Mouse (Mus musculus): ENCODE measurements around the gene Gm28043. TPM values are rescaled to one million over a fixed set of nuclear protein-coding genes. Genes with fewer than 3 reads are reported as not detected.

Gene Gm28043
- polyA plus RNA-seq, 1 experiment from 2014 or later, result 2.3 TPM

DNA sequence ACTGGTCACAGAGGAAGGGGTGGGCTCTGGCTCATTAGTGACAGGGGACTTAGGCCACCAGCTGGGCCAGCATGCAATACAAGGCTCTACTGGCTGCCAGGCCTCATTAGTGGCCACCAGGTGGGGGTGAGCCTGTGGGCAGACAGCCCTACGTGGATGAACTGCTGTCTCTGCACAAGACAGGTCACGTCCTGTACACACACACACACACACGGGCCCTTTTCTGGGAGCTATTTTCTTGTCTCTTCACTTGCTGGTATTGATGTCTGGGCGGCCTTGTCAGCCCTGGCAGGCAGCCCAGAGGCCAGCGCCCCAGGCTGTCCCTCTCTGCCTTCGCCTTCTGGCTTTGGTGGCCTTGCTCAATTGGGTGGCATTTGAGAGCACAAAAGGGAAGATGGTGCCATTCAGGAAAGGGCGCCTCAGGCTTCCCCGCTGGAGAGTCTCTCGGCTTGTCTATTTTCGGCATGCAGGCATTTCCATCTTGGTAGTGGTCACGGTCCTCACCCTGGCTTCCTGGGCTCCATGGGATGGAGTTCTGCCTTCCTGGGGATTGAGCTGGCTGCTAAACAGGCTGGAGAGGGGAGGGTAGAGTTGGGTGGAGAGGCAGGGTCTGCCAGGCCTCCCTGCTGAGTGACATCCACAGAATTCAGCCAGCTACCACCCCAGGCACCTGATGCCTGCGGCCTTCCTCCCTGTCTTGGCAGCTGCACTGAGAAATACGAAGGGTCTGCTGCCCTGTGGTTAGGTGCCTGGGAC, 116.0 kb downstream of the Gm28043 start:
- peak overlapping the region; percentile 53; the same call in 1 of the 2 replicates for H3K27ac ChIP-seq
- peaks cover 18% of the 10 kb centered on the region for H3K4me1 ChIP-seq

DNA sequence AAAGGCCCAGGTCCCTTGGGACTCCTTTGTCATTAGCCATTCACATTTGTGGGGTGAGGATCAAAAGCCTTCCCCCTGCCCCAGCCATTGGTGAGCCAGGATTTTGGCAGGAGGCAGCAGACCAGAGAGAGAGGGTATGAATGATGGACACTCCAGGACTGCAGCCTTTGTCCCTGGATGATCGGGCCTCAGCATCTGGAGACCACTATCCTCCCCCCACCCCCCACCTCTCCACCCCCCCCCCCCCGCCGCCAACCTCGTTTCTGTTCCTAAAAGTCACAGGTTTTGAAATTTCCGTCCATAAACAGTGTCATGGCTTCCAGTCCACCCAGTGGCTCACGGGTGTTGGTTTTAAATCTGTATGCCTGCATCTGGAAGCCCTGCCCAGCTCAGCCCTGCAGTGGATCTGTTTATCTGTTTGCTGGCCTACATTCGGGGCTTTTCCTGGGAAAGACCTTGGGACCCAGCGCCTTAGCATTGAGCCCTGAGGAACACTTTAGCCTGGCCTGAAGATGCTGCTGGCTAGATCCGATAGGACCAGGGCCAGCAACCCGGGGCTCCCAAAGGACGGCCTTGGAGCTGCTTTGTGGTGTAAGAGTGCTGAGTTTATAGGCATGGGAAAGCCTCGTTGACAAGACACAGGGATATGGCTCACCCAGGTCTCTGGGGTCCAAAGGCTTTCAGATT, 116.7 kb downstream of the Gm28043 start:
- Histone ChIP-seq H3K4me3 (no peak overlapping the region), H3K27me3 (ENCODE audit: insufficient read depth, poor library complexity, severe bottlenecking) (no peaks in the 10 kb centered on the region), H3K27ac (peak overlapping the region; percentile 53; the same call in 1 of the 2 replicates), H3K4me1 (peaks cover 20% of the 10 kb centered on the region), H3K9me3 (no peaks in the 10 kb centered on the region), H3K36me3 (no peaks in the 10 kb centered on the region)
- 54% methylated on average over 12 of the region's 12 CpGs for WGBS
- DNase-seq (ENCODE audit: low spot score), result no peak

More for the DNA sequence above, 116.0 kb downstream of the Gm28043 start:
- WGBS, result 60% methylated on average over 13 of the region's 13 CpGs
- no peak overlapping the region for H3K4me3 ChIP-seq
- H3K27me3 ChIP-seq (ENCODE audit: insufficient read depth, poor library complexity, severe bottlenecking), result no peaks in the 10 kb centered on the region
- no peak for DNase-seq (ENCODE audit: low spot score)
- H3K36me3 ChIP-seq, result no peaks in the 10 kb centered on the region
- H3K9me3 ChIP-seq, result no peaks in the 10 kb centered on the region

DNA sequence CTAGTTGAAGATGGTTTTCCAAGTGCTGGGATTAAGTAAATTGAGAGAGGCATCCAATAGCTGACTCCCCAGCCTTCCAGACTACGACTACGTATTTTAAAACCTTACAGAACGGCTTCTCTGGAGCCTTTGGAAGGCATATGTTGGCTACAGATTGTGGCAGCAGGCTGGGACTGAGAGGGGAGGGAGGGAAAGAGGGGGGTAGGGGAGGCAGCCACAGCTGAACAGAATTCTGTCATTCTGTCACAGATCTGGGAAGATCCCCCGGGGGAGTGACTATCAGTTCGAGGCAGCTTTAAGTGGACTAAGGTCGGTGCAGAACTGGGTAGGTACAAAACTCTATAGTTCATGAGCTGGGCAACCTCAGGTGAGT, 117.3 kb downstream of the Gm28043 start:
- H3K4me1 ChIP-seq, result peaks cover 25% of the 10 kb centered on the region
- H3K4me3 ChIP-seq, result no peak overlapping the region
- no peaks in the 10 kb centered on the region for H3K9me3 ChIP-seq
- no peaks in the 10 kb centered on the region for H3K36me3 ChIP-seq
- H3K27me3 ChIP-seq (ENCODE audit: insufficient read depth, poor library complexity, severe bottlenecking), result no peaks in the 10 kb centered on the region
- DNase-seq (ENCODE audit: low spot score), result no peak
- 0 out of 2 replicates have a peak overlapping the region, but pooled peaks have one; percentile 53 for H3K27ac ChIP-seq
- 66% methylated on average over 6 of the region's 6 CpGs for WGBS

DNA sequence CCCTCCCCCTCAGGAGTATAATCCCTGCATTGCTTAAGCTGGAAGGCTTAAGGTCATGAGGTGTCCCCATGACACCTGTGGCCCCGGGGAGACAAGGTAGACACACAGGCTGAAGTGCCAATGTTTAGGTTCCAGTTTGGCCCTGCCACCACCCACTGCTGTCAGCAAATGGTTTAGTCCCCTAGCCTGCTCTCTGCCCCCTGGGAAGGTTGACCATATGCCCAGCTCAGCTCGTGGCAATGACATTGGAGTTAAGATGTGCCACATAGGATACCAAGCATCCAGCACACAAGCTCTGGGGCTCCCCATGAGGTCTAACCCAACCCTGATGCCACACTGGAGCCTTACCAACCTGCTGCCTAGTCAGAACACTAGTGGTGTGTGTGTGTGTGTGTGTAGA, 117.8 kb downstream of the Gm28043 start:
- H3K4me3 ChIP-seq, result no peak overlapping the region
- no peaks in the 10 kb centered on the region for H3K9me3 ChIP-seq
- no peaks in the 10 kb centered on the region for H3K36me3 ChIP-seq
- no peak overlapping the region for H3K27ac ChIP-seq
- DNase-seq (ENCODE audit: low spot score), result no peak
- H3K27me3 ChIP-seq (ENCODE audit: insufficient read depth, poor library complexity, severe bottlenecking), result no peaks in the 10 kb centered on the region
- WGBS, result 81% methylated on average over 2 of the region's 2 CpGs
- H3K4me1 ChIP-seq, result peaks cover 23% of the 10 kb centered on the region

DNA sequence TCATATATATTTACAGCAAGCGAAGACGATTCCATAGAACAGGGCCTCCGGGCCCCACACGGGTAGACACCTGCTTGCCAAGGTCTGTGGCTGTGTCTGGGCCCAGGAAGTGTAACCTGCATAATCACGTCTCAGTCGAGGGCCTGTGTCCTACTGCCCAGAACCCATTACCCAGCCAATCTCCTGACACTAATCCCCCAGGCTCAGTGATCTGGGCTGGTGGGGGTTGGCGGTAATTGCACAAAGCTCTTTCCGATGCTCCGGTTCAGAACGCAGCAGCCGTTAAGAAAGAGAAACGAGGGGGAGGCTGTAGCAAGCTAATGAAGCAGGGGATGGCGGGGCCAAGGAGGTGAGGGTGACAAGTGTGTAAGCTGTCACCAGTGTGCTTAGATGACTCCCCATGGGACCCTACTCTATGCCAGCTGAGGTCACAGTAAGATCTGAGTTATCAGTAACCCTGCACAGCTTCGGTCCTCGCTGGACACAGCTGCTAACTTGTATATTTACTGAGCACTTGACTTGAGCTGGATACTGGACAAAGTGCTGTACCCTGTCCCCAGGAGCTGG, 121.9 kb downstream of the Gm28043 start:
- Histone ChIP-seq H3K36me3 (no peaks in the 10 kb centered on the region), H3K4me1 (peaks cover 30% of the 10 kb centered on the region), H3K9me3 (no peaks in the 10 kb centered on the region), H3K27ac (peak overlapping the region; percentile 29; the same call in 1 of the 2 replicates), H3K27me3 (ENCODE audit: insufficient read depth, poor library complexity, severe bottlenecking) (no peaks in the 10 kb centered on the region), H3K4me3 (no peak overlapping the region)
- 44% methylated on average over 15 of the region's 15 CpGs for WGBS
- DNase-seq (ENCODE audit: low spot score), result no peak

DNA sequence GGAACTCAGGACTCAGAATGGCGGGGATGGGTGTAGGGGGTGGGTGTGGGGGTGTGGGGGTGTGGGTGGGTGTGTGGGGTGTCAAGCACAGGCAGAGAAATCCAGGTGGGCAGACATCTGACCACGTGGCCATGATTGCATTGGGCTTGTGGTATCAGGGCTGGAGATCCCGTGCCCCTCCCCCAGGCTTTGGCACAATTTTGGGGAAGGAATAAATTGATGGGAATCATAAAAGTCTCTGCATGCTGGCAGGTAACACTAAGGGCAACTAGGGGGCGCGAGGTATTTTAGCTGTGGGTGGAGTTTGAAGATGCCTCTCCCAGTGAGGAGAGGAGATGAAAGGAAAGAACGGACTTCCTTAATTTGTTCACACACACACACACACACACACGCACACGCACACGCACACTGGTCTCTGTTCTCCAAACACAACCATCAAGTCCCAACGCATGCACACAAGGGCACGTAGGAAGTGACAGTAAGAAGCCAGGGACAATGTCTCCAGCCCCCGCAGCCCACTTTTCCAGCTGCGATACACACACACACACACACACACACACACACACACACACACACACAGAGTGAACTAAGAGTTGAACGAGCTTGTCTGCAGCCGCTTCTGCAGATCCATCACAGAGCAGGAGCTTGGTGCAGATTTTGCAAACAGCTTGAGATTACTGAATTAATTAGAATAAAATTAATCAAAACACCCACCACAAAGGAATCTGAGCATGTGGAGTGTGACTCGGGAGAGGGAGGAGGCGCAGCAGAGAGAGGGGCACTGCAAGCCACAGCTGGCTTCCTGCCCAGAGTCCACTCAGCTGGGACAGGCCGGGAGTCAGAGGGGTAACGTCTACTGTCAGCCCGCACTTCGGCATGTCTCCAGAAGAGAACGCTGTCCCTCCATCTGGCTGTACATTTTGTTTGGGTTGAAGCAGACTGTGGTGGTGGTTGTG, 123.5 kb downstream of the Gm28043 start:
- Histone ChIP-seq H3K27ac (no peak overlapping the region), H3K36me3 (no peaks in the 10 kb centered on the region)
- 52% methylated on average over 21 of the region's 22 CpGs for WGBS

DNA sequence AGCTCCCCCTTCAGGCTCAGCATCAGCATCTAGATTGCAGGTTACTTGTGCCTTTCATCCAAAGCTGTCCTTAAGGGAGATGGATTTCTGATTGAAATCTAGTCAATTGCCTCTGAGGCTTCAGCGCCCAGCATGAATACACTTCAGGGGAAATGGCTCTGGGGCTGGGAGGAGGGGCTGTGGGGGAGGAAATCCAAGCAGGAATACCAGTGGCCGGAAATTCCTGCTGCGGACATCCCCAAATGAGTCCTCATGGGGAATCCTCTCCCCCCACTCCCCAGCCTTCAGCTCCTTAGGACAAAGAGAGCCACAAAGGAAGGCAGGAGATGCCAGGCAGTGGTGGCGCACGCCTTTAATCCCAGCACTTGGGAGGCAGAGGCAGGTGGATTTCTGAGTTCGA, 132.8 kb downstream of the Gm28043 start:
- Histone ChIP-seq H3K27me3 (ENCODE audit: insufficient read depth, poor library complexity, severe bottlenecking) (peaks cover 19% of the 10 kb centered on the region), H3K36me3 (no peaks in the 10 kb centered on the region), H3K4me1 (peaks cover 70% of the 10 kb centered on the region), H3K9me3 (no peaks in the 10 kb centered on the region), H3K27ac (peak overlapping the region; percentile 69; the same call in 1 of the 2 replicates), H3K4me3 (no peak overlapping the region)
- no peak for DNase-seq (ENCODE audit: low spot score)
- 61% methylated on average over 6 of the region's 6 CpGs for WGBS

More for the DNA sequence above, 123.5 kb downstream of the Gm28043 start:
- no peak for DNase-seq (ENCODE audit: low spot score)
- H3K9me3 ChIP-seq, result no peaks in the 10 kb centered on the region
- H3K4me1 ChIP-seq, result peaks cover 34% of the 10 kb centered on the region
- H3K27me3 ChIP-seq (ENCODE audit: insufficient read depth, poor library complexity, severe bottlenecking), result no peaks in the 10 kb centered on the region
- H3K4me3 ChIP-seq, result no peak overlapping the region

Small RNAs within 50 kb of the gene (microRNA-seq; reads per million reads assigned to microRNA genes)
- gene Mir7667, result not detected

Other genes with a start within 250 kb of the Gm28043 start
- gene Pim1, start 124.1 kb upstream of the Gm28043 start, polyA plus RNA-seq (2016; fragmentation: Nextera tagmentation; extraction: Ambion mirVana), result 28.7 and 31.4 TPM in 2 replicates
- not detected in 2 replicates for gene Gm17657, start 65.2 kb upstream of the Gm28043 start, polyA plus RNA-seq (2016; fragmentation: Nextera tagmentation; extraction: Ambion mirVana)
- 13.6 and 14.4 TPM in 2 replicates for gene Tbc1d22b, start 65.1 kb upstream of the Gm28043 start, polyA plus RNA-seq (2016; fragmentation: Nextera tagmentation; extraction: Ambion mirVana)
- 1.3 and 1.5 TPM in 2 replicates for gene Tmem217, start 62.5 kb upstream of the Gm28043 start, polyA plus RNA-seq (2016; fragmentation: Nextera tagmentation; extraction: Ambion mirVana)
- gene Rnf8, start 86 bp upstream of the Gm28043 start, polyA plus RNA-seq (2016; fragmentation: Nextera tagmentation; extraction: Ambion mirVana), result 70.9 and 85.7 TPM in 2 replicates
- 119 and 122 TPM in 2 replicates for gene Cmtr1, start 45.7 kb downstream of the Gm28043 start, polyA plus RNA-seq (2016; fragmentation: Nextera tagmentation; extraction: Ambion mirVana)
- 18.2 and 19.0 TPM in 2 replicates for gene Ccdc167, start 102.2 kb downstream of the Gm28043 start, polyA plus RNA-seq (2016; fragmentation: Nextera tagmentation; extraction: Ambion mirVana)

Data from heart, embryonic 10.5 days (tissue).